Mouse (Mus musculus) T-cell, adult 66 days (primary cell): ENCODE results near the gene Cacnb4. TPM values are rescaled to one million over a fixed set of nuclear protein-coding genes. Genes with fewer than 3 reads are reported as not detected.

ENCODE experiments used
- total RNA-seq, 2 experiments: library from RNA; stranded (reverse); gene quantifications; 3 replicates in 1 of 2; 4 replicates in 1 of 2; pipeline ENCODE4 v1.2.4; 2023

Cacnb4 gene
- 1 to 10 TPM in 1 of 2 experiments, not detected in 1; 1.8 TPM for total RNA-seq

DNA sequence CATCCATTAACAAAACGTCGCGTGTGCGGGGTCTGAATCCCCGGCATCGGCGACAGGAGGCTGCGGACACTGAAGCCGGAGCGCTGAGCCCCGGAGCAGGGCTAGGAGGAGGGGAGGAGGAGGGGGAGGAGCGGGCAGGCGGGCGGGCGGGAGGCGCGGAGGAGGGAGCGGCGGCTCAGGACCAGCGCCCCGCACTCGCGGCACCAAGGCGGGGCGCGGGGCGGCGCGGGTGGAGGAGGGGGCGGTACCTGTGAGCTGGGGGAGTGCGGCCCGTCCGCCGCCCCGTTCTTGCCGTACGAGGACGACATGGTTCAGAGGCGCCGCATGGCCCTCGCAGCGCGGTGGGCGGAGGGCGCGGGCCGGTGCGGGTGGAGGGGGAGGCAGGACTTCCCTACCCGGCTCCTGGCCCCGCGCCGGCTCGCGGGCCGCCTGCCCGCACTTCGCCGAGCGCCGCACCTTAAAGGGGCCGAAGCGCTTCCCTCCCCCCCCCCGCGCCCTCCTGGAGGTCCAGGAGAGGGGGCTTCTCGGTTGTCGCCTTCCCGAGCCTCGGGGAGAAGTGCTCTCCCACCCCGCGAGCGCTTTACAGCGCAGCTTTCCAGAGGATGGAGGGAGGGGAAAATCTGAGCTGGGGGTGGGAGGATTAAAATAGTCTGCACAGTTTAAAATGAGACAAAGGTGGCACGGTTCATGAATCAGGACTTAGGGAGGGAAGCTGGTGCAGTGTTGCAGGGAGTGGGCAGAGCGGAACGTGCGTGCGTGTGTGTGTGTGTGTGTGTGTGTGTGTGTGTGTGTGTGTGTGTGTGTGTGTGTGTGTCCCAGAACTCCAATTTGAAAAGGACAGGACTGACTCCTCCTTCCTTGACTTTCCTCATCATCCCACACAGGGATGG lies at the start of gene Cacnb4:
Cacnb4 (minus strand) TSS at position 809 of the 890 bp plus-strand sequence.

DNA sequence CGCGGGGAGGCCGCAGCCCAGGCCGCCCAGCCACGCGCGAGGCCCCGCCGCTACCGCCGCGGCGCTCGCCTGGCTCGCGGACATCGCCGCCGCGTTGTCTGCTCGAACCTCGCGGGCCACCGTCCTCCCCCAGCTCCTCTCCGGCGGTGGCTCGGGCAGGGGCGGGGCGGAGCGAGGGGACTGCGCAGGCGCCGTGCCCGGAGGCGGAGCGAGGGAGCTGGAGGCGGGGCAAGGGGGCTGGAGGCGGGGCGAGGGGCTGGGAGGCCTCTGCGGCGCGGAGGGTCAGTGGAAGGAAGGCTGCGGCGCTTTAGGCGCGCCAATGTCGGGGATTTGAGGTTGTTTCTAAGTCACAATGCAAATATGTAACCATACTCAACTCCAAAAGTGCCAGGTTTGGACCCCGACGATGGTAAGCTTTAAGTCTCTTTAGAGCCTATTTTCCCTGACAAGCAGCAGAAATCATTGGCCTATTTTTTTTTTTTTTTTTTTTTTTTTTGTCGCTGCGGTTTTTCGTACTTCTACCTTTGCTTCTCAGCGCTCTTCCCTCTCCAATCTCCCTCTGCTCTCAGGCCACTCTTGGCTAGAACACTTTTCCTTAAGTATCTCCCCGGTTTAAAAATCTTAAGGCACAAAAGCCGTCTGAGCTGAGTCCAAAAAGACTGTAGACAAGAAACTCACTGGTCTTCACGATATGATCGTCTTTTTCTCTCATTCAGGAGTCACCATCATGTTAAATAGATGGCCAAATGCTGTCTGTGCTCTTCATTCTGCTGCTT lies 251.7 kb downstream of the Cacnb4 start, which contains the start of gene Arl5a:
Arl5a (minus strand) TSS at position 155 of the 776 bp plus-strand sequence.

DNA sequence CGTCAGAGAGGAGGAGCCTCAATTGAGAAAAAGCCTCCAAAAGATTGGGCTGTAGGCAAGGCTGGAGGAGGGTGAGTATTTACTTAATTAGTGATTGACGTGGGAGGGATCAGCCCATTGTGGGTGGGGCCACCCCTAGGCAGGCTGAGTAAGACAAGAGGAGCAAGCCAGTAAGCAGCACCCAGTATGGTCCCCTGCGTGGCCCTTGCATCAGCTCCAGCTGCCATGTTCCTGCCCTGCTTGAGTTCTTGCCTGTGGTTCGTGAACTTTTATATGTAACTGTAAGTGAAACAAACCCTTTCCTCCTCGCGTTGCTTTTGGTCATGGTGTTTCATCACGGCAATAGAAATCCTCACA lies 298.2 kb downstream of the Cacnb4 start, which contains the start of gene Neb:
Neb (minus strand) TSS at position 27 of the 357 bp plus-strand sequence.

Other genes with a start within 250 kb of the Cacnb4 start
- gene Stam2, start 65.5 kb upstream of the Cacnb4 start, total RNA-seq = 10 to 100 TPM; 28.1 to 29.1 TPM
- under 1 TPM; 0.65 to 0.90 TPM for gene Fmnl2, start 181.0 kb upstream of the Cacnb4 start, total RNA-seq